Mouse (Mus musculus) midbrain, embryonic 13.5 days (tissue): Measurements from ENCODE around the gene Prkag1. TPM values are rescaled to one million over a fixed set of nuclear protein-coding genes. Genes with fewer than 3 reads are reported as not detected.
A peak's percentile ranks its signal among the peaks of the same experiment; 100 is the strongest.

Experiments
- ATAC-seq: fragments of 200-750 bp; cut with Nextera tagmentation; 2 replicates; pipeline ENCODE4 v1.8.0; 2017; ENCODE audit warnings: mild to moderate bottlenecking, moderate TSS enrichment, moderate library complexity
- H3K27ac ChIP-seq: fragments of 300-500 bp; sonication (generic); 2 replicates; pipeline ENCODE4 v1.5.1; 2015; ENCODE audit warnings: inconsistent platforms, mild to moderate bottlenecking, moderate library complexity
- H3K27me3 ChIP-seq: fragments of 300-500 bp; sonication (generic); 2 replicates; pipeline ENCODE4 v1.6.1; 2015; ENCODE audit warnings: mild to moderate bottlenecking, inconsistent platforms
- H3K36me3 ChIP-seq: fragments of 300-500 bp; sonication (generic); 2 replicates; pipeline ENCODE4 v1.6.1; 2015; ENCODE audit warnings: mild to moderate bottlenecking, inconsistent platforms
- H3K4me1 ChIP-seq: fragments of 300-500 bp; sonication (generic); replicated peaks from 2 replicates; pipeline ENCODE4 v1.6.1; 2015; ENCODE audit warnings: inconsistent platforms
- H3K4me2 ChIP-seq: fragments of 300-500 bp; sonication (generic); replicated peaks from 2 replicates; pipeline ENCODE4 v1.6.1; 2015; ENCODE audit warnings: moderate library complexity, mild to moderate bottlenecking, inconsistent platforms
- H3K4me3 ChIP-seq: fragments of 300-500 bp; sonication (generic); replicated peaks from 2 replicates; pipeline ENCODE4 v1.5.1; 2015; ENCODE audit warnings: mild to moderate bottlenecking, inconsistent platforms
- H3K9ac ChIP-seq: fragments of 300-500 bp; sonication (generic); replicated peaks from 2 replicates; pipeline ENCODE4 v1.6.1; 2015; ENCODE audit warnings: mild to moderate bottlenecking, inconsistent platforms
- H3K9me3 ChIP-seq: fragments of 300-500 bp; sonication (generic); 2 replicates; pipeline ENCODE4 v1.6.1; 2016; ENCODE audit warnings: mild to moderate bottlenecking, inconsistent platforms
- WGBS: fragments of 180-500 bp; shearing (Covaris S2); methylation state at CpG from one replicate; pipeline ENCODE4 v1.1.7; 2015; 5-methylcytosine and 5-hydroxymethylcytosine counted together
- polyA plus RNA-seq: library from polyadenylated mRNA; unstranded; fragments of >200 nt; fragmentation: Nextera tagmentation; extraction: Ambion mirVana; gene quantifications from 2 replicates; pipeline ENCODE4 v1.2.1, GENCODE M21; 2015

Prkag1 gene
- polyA plus RNA-seq, 1 experiment from 2014 or later: 83.3 TPM

DNA sequence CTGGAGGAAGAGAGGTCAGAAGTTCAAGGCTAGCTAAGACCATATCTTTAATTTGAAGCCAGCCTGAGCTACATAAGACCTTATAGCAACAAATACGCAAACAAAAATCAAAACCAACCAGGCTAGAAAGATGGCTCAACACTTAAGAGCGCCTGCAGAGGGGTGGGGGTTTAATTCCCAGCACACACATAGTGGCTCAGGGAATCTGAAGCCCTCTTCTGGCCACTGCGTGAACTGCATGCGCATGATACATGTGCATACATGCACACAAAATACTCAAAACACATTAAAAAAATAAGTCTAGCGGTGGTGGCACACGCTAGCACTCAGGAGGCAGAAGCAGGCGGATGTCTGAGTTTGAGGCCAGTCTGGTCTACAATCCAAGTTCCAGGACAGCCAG, 45.6 kb downstream of the Prkag1 start:
- no peaks in the 10 kb centered on the region for H3K36me3 ChIP-seq
- WGBS: 45% methylated on average over 7 of the region's 7 CpGs
- no peak overlapping the region for H3K4me2 ChIP-seq
- ATAC-seq: no peak
- H3K27me3 ChIP-seq: peaks cover 93% of the 10 kb centered on the region
- H3K4me1 ChIP-seq: peaks cover 12% of the 10 kb centered on the region
- H3K9ac ChIP-seq: no peak overlapping the region
- no peak overlapping the region for H3K4me3 ChIP-seq
- no peak overlapping the region for H3K27ac ChIP-seq
- H3K9me3 ChIP-seq: no peaks in the 10 kb centered on the region

GRCm38 (mm10) chr15:98781166-98781565, 50.2 kb downstream of the Prkag1 start:
- 31% methylated on average over 6 of the region's 6 CpGs for WGBS
- Histone ChIP-seq H3K4me1 (peaks cover 30% of the 10 kb centered on the region), H3K27me3 (peaks cover 93% of the 10 kb centered on the region), H3K4me2 (no peak overlapping the region), H3K9ac (no peak overlapping the region), H3K9me3 (no peaks in the 10 kb centered on the region), H3K27ac (no peak overlapping the region), H3K36me3 (no peaks in the 10 kb centered on the region), H3K4me3 (no peak overlapping the region)
- ATAC-seq: no peak

DNA sequence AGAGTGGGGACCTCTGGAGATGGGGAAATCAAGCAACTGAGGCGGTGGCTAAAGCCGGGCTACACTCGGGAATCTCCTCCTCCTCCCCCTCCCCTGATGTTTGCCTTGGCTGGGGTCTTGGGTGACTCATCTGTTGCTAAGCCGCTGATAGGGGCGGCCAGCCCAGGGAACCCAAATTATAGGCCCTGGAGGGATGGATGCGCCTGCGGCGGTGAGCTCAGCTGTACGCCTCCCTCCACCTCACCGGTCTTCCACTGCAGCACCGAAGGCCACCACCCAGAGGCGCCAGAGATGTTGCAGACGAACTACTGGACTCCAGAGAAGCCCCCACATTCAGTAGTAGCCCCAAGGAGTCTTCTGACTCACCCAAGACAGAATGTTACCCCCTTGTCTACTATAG, 50.7 kb downstream of the Prkag1 start:
- no peaks in the 10 kb centered on the region for H3K36me3 ChIP-seq
- H3K27ac ChIP-seq: no peak overlapping the region
- 2% methylated on average over 13 of the region's 13 CpGs for WGBS
- H3K4me1 ChIP-seq: peaks cover 36% of the 10 kb centered on the region
- ATAC-seq: 0 out of 2 replicates have a peak, but pooled peaks have one; percentile 9
- H3K9me3 ChIP-seq: no peaks in the 10 kb centered on the region
- H3K4me3 ChIP-seq: no peak overlapping the region
- no peak overlapping the region for H3K9ac ChIP-seq
- H3K27me3 ChIP-seq: peaks cover 93% of the 10 kb centered on the region
- no peak overlapping the region for H3K4me2 ChIP-seq

- H3K4me2 ChIP-seq: no peak overlapping the region
- no peak overlapping the region for H3K4me3 ChIP-seq
- H3K9ac ChIP-seq: no peak overlapping the region
- 6% methylated on average over 8 of the region's 8 CpGs for WGBS
- H3K27me3 ChIP-seq: peaks cover 93% of the 10 kb centered on the region
- no peaks in the 10 kb centered on the region for H3K9me3 ChIP-seq
- no peak for ATAC-seq
- H3K27ac ChIP-seq: no peak overlapping the region
- peaks cover 38% of the 10 kb centered on the region for H3K4me1 ChIP-seq
- no peaks in the 10 kb centered on the region for H3K36me3 ChIP-seq
Measured at GRCm38 (mm10) chr15:98780075-98780474, 51.2 kb downstream of the Prkag1 start.

GRCm38 (mm10) chr15:98778806-98779205, 52.5 kb downstream of the Prkag1 start:
- 2% methylated on average over 10 of the region's 11 CpGs for WGBS

DNA sequence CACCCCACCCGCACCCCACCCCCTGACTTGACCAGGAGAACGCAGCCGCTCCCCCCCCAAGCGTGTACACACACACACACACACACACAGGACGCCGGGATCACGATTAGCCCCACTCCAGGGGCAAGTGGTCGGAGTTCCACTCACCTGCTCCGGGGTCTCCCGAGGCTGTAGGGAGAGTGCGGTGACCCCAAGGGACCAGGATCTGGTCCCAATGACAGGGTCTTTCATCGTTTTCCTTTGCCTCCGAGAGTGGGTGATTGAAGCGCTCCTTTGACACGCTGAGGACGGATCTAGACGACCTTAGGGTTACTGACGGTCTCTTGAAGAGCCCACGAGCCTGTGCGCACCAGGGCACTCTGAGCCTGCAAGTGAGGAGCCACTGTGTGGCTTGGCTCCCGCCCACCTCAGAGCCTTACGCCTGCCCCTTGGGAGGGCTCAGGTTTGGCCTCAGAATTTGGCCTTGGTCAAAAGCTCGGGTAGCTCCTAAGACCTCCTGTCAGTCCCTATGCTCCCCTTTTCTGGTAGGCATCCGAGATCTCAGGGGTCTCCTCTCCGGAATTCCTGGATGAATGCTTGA, 53.0 kb downstream of the Prkag1 start:
- H3K27ac ChIP-seq: no peak overlapping the region
- H3K27me3 ChIP-seq: peaks cover 98% of the 10 kb centered on the region

More at GRCm38 (mm10) chr15:98778806-98779205, 52.5 kb downstream of the Prkag1 start:
- no peak overlapping the region for H3K4me3 ChIP-seq
- no peak for ATAC-seq
- no peaks in the 10 kb centered on the region for H3K36me3 ChIP-seq
- H3K4me2 ChIP-seq: no peak overlapping the region
- peaks cover 38% of the 10 kb centered on the region for H3K4me1 ChIP-seq
- H3K9me3 ChIP-seq: no peaks in the 10 kb centered on the region
- no peak overlapping the region for H3K27ac ChIP-seq
- H3K9ac ChIP-seq: no peak overlapping the region
- peaks cover 94% of the 10 kb centered on the region for H3K27me3 ChIP-seq

GRCm38 (mm10) chr15:98777762-98778161, 53.6 kb downstream of the Prkag1 start, which contains the start of gene Wnt10b:
Gene Wnt10b, minus strand, starts transcription at chr15:98778150.
- no peak for ATAC-seq
- H3K9me3 ChIP-seq: no peaks in the 10 kb centered on the region
- peaks cover 99% of the 10 kb centered on the region for H3K27me3 ChIP-seq
- H3K9ac ChIP-seq: peak within 1 kb of the TSS; percentile 41; the same call in 1 of the 2 replicates
- H3K4me1 ChIP-seq: peaks cover 41% of the 10 kb centered on the region
- no peak within 1 kb of the TSS for H3K27ac ChIP-seq
- peak within 1 kb of the TSS; percentile 26 for H3K4me3 ChIP-seq
- peak within 1 kb of the TSS; percentile 47 for H3K4me2 ChIP-seq
- under 1% methylated on average over 27 of the region's 33 CpGs for WGBS
- no peaks in the 10 kb centered on the region for H3K36me3 ChIP-seq

More for the DNA sequence above, 53.0 kb downstream of the Prkag1 start:
- WGBS: under 1% methylated on average over 24 of the region's 25 CpGs
- H3K4me3 ChIP-seq: peak overlapping the region; percentile 26
- no peaks in the 10 kb centered on the region for H3K36me3 ChIP-seq
- no peak for ATAC-seq
- H3K9me3 ChIP-seq: no peaks in the 10 kb centered on the region
- peaks cover 38% of the 10 kb centered on the region for H3K4me1 ChIP-seq
- peak overlapping the region; percentile 41; the same call in 1 of the 2 replicates for H3K9ac ChIP-seq
- peak overlapping the region; percentile 47 for H3K4me2 ChIP-seq

GRCm38 (mm10) chr15:98777005-98777616, 54.2 kb downstream of the Prkag1 start:
- H3K9me3 ChIP-seq: no peaks in the 10 kb centered on the region
- 0 out of 2 replicates have a peak overlapping the region, but pooled peaks have one; percentile 49 for H3K4me2 ChIP-seq
- no peak for ATAC-seq
- H3K4me1 ChIP-seq: peaks cover 47% of the 10 kb centered on the region
- H3K9ac ChIP-seq: no peak overlapping the region
- no peak overlapping the region for H3K27ac ChIP-seq
- no peaks in the 10 kb centered on the region for H3K36me3 ChIP-seq
- H3K27me3 ChIP-seq: peaks cover 100% of the 10 kb centered on the region
- WGBS: 2% methylated on average over 19 of the region's 19 CpGs
- peak overlapping the region; percentile 36; the same call in 1 of the 2 replicates for H3K4me3 ChIP-seq

DNA sequence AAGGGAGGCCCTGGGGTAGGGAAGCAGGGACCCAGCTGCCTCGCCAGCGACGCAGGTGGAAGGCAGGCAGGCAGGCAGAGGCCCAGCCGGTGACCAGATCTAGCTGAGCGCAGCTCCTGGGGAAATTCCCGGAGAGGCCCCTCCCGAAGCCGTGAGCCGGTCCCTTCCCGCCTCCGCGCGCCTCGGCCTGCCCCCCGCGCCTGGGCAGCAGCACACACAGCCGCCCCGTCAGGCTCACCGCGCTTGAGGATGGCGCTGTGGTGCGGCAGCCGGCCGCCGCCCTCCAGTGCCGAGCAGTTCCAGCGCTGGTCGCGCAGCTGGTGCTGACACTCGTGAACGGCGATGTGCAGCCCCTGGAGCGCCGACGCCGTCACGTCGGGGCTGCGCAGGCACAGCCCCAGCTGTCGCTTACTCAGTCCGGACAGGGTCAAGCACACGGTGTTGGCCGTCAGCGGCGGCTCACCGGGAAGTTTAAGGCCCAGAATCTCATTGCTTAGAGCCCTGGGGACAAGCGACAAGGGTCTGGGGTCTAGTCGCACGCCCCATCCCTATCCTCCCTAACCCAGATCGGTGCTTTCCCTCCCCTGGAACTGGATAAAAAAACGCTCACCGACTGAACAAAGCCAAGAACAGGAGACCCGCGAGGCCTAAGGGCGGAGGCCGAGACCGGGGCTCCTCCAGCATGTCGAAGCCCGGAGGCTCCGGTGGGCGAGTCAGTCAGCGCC, 54.9 kb downstream of the Prkag1 start:
- Histone ChIP-seq H3K4me2 (peak overlapping the region; percentile 49), H3K27me3 (peaks cover 100% of the 10 kb centered on the region), H3K9me3 (no peaks in the 10 kb centered on the region), H3K4me3 (peak overlapping the region; percentile 36), H3K36me3 (no peaks in the 10 kb centered on the region), H3K9ac (peak overlapping the region; percentile 49; the same call in 1 of the 2 replicates), H3K27ac (no peak overlapping the region), H3K4me1 (peaks cover 47% of the 10 kb centered on the region)
- WGBS: under 1% methylated on average over 62 of the region's 62 CpGs
- ATAC-seq: peak; percentile 70

DNA sequence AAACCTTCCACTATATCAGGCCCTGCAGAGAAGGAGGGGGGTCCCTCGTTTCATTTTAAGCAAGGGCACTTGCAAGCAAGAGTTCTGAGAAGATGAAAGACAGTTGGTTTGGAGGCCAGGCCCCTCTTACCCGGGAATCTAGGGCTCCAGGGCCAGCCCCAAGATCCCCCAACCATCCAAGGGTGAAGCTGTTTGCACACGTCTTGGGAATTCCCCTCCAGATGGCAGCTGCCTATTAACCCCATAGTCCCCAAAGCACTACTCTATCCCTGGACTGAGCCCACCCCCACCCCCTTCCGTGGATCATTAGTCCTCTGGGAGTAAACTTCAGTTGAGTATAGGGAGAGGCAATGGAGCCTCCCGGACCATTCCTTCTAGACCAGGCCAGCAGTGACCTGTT, 55.8 kb downstream of the Prkag1 start:
- no peak; the same call in 1 of the 2 replicates for ATAC-seq
- Histone ChIP-seq H3K9me3 (no peaks in the 10 kb centered on the region), H3K9ac (no peak overlapping the region), H3K4me2 (no peak overlapping the region), H3K4me1 (peaks cover 44% of the 10 kb centered on the region), H3K36me3 (no peaks in the 10 kb centered on the region), H3K27me3 (peaks cover 100% of the 10 kb centered on the region), H3K27ac (no peak overlapping the region), H3K4me3 (no peak overlapping the region)
- WGBS: 4% methylated on average over 5 of the region's 5 CpGs

DNA sequence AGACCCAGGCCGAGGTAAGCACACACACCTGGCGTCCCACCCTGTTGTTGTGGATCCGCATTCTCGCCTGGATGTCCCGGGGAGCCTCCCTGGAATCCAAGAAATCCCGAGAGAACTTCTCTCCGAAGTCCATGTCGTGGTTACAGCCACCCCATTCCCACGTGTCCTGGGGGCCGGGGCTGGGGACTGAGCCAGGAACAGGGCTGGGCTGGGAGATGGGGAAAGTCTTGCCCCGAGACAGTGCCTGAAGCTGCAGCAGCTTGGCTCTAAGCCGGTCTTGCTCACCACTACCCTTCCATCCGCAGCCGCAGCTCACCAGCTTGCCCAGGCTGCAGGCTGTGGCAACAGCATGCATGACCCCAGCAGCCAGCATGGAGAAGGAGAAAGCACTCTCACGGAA, 57.2 kb downstream of the Prkag1 start:
- WGBS: 12% methylated on average over 15 of the region's 15 CpGs
- H3K36me3 ChIP-seq: no peaks in the 10 kb centered on the region
- no peak overlapping the region for H3K4me2 ChIP-seq
- H3K9ac ChIP-seq: no peak overlapping the region
- H3K4me3 ChIP-seq: no peak overlapping the region
- peaks cover 40% of the 10 kb centered on the region for H3K4me1 ChIP-seq
- H3K27me3 ChIP-seq: peaks cover 99% of the 10 kb centered on the region
- no peaks in the 10 kb centered on the region for H3K9me3 ChIP-seq
- ATAC-seq: no peak
- H3K27ac ChIP-seq: no peak overlapping the region
